Mouse (Mus musculus) lung, postnatal 0 days (tissue): ENCODE measurements around the gene Anxa11. TPM values are rescaled to one million over a fixed set of nuclear protein-coding genes. Genes with fewer than 3 reads are reported as not detected.

ENCODE experiments used
- ATAC-seq: fragments of 200-750 bp; cut with Nextera tagmentation; 2 replicates; pipeline ENCODE4 v1.8.0; 2017; ENCODE audit warnings: moderate library complexity
- DNase-seq: peaks from one replicate; pipeline ENCODE4 v3.0.0-alpha.2; 2016; ENCODE audit warnings: low spot score
- H3K27ac ChIP-seq: fragments of 300-500 bp; sonication (generic); 2 replicates; pipeline ENCODE4 v1.5.1; 2014; ENCODE audit warnings: antibody characterized with exemption, mild to moderate bottlenecking, low read length, mixed read lengths
- H3K27me3 ChIP-seq: fragments of 300-500 bp; sonication (generic); replicated peaks from 2 replicates; pipeline ENCODE4 v1.6.1; 2014; ENCODE audit warnings: low read length, mixed read lengths; ENCODE audit not compliant: insufficient read depth
- H3K36me3 ChIP-seq: fragments of 300-500 bp; sonication (generic); 2 replicates; pipeline ENCODE4 v1.6.1; 2014; ENCODE audit warnings: low read length, mixed read lengths; ENCODE audit not compliant: insufficient read depth
- H3K4me1 ChIP-seq: fragments of 300-500 bp; sonication (generic); 2 replicates; pipeline ENCODE4 v1.6.1; 2014; ENCODE audit warnings: antibody characterized with exemption, low read depth, low read length, mixed read lengths; ENCODE audit not compliant: insufficient read depth
- H3K4me2 ChIP-seq: fragments of 300-500 bp; sonication (generic); replicated peaks from 2 replicates; pipeline ENCODE4 v1.6.1; 2014; ENCODE audit warnings: low read depth, mild to moderate bottlenecking, low read length, moderate library complexity, mixed read lengths
- H3K4me3 ChIP-seq: fragments of 300-500 bp; sonication (generic); 2 replicates; pipeline ENCODE4 v1.5.1; 2014; ENCODE audit warnings: low read depth, low read length
- H3K9ac ChIP-seq: fragments of 300-500 bp; sonication (generic); replicated peaks from 2 replicates; pipeline ENCODE4 v1.6.1; 2014; ENCODE audit warnings: low read depth, mild to moderate bottlenecking
- H3K9me3 ChIP-seq: fragments of 300-500 bp; sonication (generic); 2 replicates; pipeline ENCODE4 v1.6.1; 2016; ENCODE audit warnings: low read length, mixed read lengths
- CTCF ChIP-seq: IDR thresholded peaks from 2 replicates; pipeline ENCODE4 v1.5.1; 2016; ENCODE audit warnings: antibody characterized with exemption, mild to moderate bottlenecking
- EP300 ChIP-seq: IDR thresholded peaks from 2 replicates; pipeline ENCODE4 v1.6.1; 2016; ENCODE audit warnings: antibody characterized with exemption, mild to moderate bottlenecking, control low read depth
- WGBS: fragments of 180-500 bp; shearing (Covaris S2); extraction: QIAGEN DNeasy Blood & Tissue Kit; methylation state at CpG from one replicate; pipeline ENCODE4 v1.1.7; 2014; 5-methylcytosine and 5-hydroxymethylcytosine counted together
- polyA plus RNA-seq: library from polyadenylated mRNA; unstranded; fragments of >200 nt; fragmentation: Nextera tagmentation; extraction: Ambion mirVana; gene quantifications from 2 replicates; pipeline ENCODE4 v1.2.1, GENCODE M21; 2015

The Anxa11 gene
- polyA plus RNA-seq, 1 experiment from 2014 or later, result 54.6 TPM

- H3K9ac ChIP-seq, result no peak overlapping the region
- no peak overlapping the region for H3K27ac ChIP-seq
- H3K36me3 ChIP-seq, result no peaks in the 10 kb centered on the region
- ATAC-seq (no peak), DNase-seq (peak; percentile 33)
- H3K4me1 ChIP-seq, result peaks cover 6% of the 10 kb centered on the region; the same call in 1 of the 2 replicates
- H3K4me2 ChIP-seq, result no peak overlapping the region
- H3K27me3 ChIP-seq, result no peaks in the 10 kb centered on the region
- 43% methylated on average over 8 of the region's 8 CpGs for WGBS
- H3K4me3 ChIP-seq, result no peak overlapping the region
- TF ChIP-seq CTCF, result no peak
- H3K9me3 ChIP-seq, result no peaks in the 10 kb centered on the region
Measured at GRCm38 (mm10) chr14:25838411-25838810, 3.5 kb upstream of the Anxa11 start.

- Histone ChIP-seq H3K4me2 (no peak overlapping the region), H3K9me3 (no peaks in the 10 kb centered on the region), H3K9ac (no peak overlapping the region), H3K4me1 (peaks cover 6% of the 10 kb centered on the region), H3K27me3 (no peaks in the 10 kb centered on the region), H3K36me3 (no peaks in the 10 kb centered on the region), H3K27ac (no peak overlapping the region), H3K4me3 (no peak overlapping the region)
- DNase-seq (no peak), ATAC-seq (no peak)
- TF ChIP-seq CTCF (no peak), EP300 (no peak)
- 60% methylated on average over 7 of the region's 7 CpGs for WGBS
Measured at GRCm38 (mm10) chr14:25839791-25840190, 2.2 kb upstream of the Anxa11 start.

GRCm38 (mm10) chr14:25840961-25841360 is 995 bp upstream of the Anxa11 start:
- Histone ChIP-seq H3K4me2 (no peak overlapping the region), H3K36me3 (no peaks in the 10 kb centered on the region), H3K27ac (no peak overlapping the region), H3K4me1 (peaks cover 6% of the 10 kb centered on the region), H3K9me3 (no peaks in the 10 kb centered on the region), H3K4me3 (no peak overlapping the region), H3K27me3 (no peaks in the 10 kb centered on the region), H3K9ac (no peak overlapping the region)
- TF ChIP-seq CTCF, result no peak
- 35% methylated on average over 7 of the region's 7 CpGs for WGBS
- ATAC-seq (no peak), DNase-seq (no peak)

GRCm38 (mm10) chr14:25841579-25841978 is 377 bp upstream of the Anxa11 start:
- no peak overlapping the region for H3K9ac ChIP-seq
- H3K4me2 ChIP-seq, result peak overlapping the region; percentile 91
- DNase-seq (no peak), ATAC-seq (no peak)
- peaks cover 6% of the 10 kb centered on the region for H3K4me1 ChIP-seq
- no peaks in the 10 kb centered on the region for H3K36me3 ChIP-seq
- no peak overlapping the region for H3K27ac ChIP-seq
- WGBS, result 1% methylated on average over 4 of the region's 4 CpGs
- TF ChIP-seq EP300 (no peak), CTCF (no peak)
- H3K4me3 ChIP-seq, result peak overlapping the region; percentile 78
- no peaks in the 10 kb centered on the region for H3K27me3 ChIP-seq
- no peaks in the 10 kb centered on the region for H3K9me3 ChIP-seq

- TF ChIP-seq CTCF (no peak), EP300 (no peak)
- H3K4me3 ChIP-seq, result peak overlapping the region; percentile 78
- ATAC-seq, result no peak
- H3K27ac ChIP-seq, result peak overlapping the region; percentile 92
- peak overlapping the region; percentile 78 for H3K9ac ChIP-seq
- no peak for DNase-seq
- H3K9me3 ChIP-seq, result no peaks in the 10 kb centered on the region
- H3K4me1 ChIP-seq, result peaks cover 6% of the 10 kb centered on the region
- peak overlapping the region; percentile 91 for H3K4me2 ChIP-seq
- 3% methylated on average over 12 of the region's 12 CpGs for WGBS
- H3K27me3 ChIP-seq, result no peaks in the 10 kb centered on the region
- H3K36me3 ChIP-seq, result no peaks in the 10 kb centered on the region
Measured at GRCm38 (mm10) chr14:25842688-25843003, 690 bp downstream of the Anxa11 start.

- Histone ChIP-seq H3K4me3 (no peak overlapping the region), H3K36me3 (no peaks in the 10 kb centered on the region), H3K4me1 (peaks cover 6% of the 10 kb centered on the region), H3K9me3 (no peaks in the 10 kb centered on the region), H3K9ac (no peak overlapping the region), H3K27me3 (no peaks in the 10 kb centered on the region), H3K4me2 (no peak overlapping the region), H3K27ac (no peak overlapping the region)
- TF ChIP-seq CTCF (no peak), EP300 (no peak)
- ATAC-seq (no peak), DNase-seq (no peak)
- WGBS, result 87% methylated on average over 4 of the region's 4 CpGs
Measured at GRCm38 (mm10) chr14:25844372-25844771, 2.4 kb downstream of the Anxa11 start.

GRCm38 (mm10) chr14:25845832-25846383 is 4.0 kb downstream of the Anxa11 start:
- Histone ChIP-seq H3K4me2 (no peak overlapping the region), H3K27ac (no peak overlapping the region), H3K9ac (no peak overlapping the region), H3K27me3 (no peaks in the 10 kb centered on the region), H3K4me3 (no peak overlapping the region), H3K9me3 (no peaks in the 10 kb centered on the region), H3K4me1 (peaks cover 6% of the 10 kb centered on the region), H3K36me3 (no peaks in the 10 kb centered on the region)
- ATAC-seq, result no peak
- DNase-seq, result no peak
- TF ChIP-seq CTCF (no peak), EP300 (no peak)
- 80% methylated on average over 6 of the region's 6 CpGs for WGBS
